Mouse (Mus musculus): ENCODE results near the gene Fut11.

DNA sequence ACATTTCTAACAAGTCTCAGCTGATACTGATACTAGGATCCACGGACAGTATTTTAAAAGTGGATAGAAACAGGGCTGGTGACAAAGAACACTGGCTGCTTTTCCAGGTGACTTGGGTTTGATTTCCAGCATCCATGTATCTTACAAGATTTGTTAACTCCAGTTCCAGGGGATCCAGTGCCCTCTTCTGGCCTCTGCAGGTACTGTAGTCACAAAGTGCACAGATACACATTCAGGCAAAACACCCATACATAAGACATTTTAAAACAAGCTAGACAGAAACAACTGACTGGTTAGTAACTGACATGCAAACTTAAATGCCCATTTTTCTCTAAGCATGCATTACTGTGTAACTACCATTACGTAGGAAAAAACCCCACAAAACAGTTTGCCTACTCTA, 21.8 kb upstream of the Fut11 start:
- TF ChIP-seq POLR2A (IDR thresholded peaks at IDR 0.05; ENCODE audit: control insufficient read depth, low read depth, low read length) (no peak), CTCF (IDR thresholded peaks at IDR 0.05; ENCODE audit: control insufficient read depth, insufficient read depth, insufficient replicate concordance, low read depth, low read length) (no peak)
